Mouse (Mus musculus) liver, embryonic 14.5 days (tissue): ENCODE data around the gene Rpl13.

Source experiments
- CTCF ChIP-seq: IDR thresholded peaks from 2 replicates; pipeline ENCODE4 v1.5.1; 2016; ENCODE audit warnings: antibody characterized with exemption, low read depth, control low read depth
- EP300 ChIP-seq: IDR thresholded peaks from 2 replicates; pipeline ENCODE4 v1.6.1; 2016; ENCODE audit warnings: antibody characterized with exemption, low read depth

GRCm38 (mm10) chr8:123136287-123136686, 34.1 kb downstream of the Rpl13 start:
- no peak for TF ChIP-seq EP300
- no peak for TF ChIP-seq CTCF
